Mouse (Mus musculus): ENCODE data around the gene Afg1l.

DNA sequence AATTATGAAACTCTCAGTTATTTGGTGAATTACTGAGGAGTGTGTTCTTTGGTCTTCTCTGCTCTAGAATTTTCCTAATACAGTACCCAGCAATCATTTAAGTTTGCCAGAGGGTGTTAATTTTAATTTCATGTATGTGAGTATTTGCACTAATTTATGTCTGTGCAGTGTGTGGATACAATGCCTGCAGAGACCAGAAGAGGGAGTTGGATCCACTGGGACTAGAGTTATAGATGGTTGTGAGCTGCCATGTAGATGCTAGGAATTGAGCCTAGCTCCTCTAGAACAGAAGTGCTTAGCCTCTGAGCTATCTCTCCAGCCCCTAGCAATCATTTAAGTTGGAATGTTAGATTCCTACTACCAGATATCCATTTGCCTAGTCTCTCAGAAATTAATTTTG lies 35.8 kb upstream of the Afg1l start:
- no peak for TF ChIP-seq GATA1 (IDR thresholded peaks at IDR 0.05; ENCODE audit: borderline replicate concordance, low read length)
- TF ChIP-seq FLI1 (IDR thresholded peaks at IDR 0.05; ENCODE audit: low read length) = no peak

All from megakaryocyte, embryonic 14.5 days (primary cell).